Mouse (Mus musculus): ENCODE measurements around the gene Itga4. TPM values are rescaled to one million over a fixed set of nuclear protein-coding genes. Genes with fewer than 3 reads are reported as not detected.

The Itga4 gene
- polyA plus RNA-seq, 1 experiment = 1.9 TPM

DNA sequence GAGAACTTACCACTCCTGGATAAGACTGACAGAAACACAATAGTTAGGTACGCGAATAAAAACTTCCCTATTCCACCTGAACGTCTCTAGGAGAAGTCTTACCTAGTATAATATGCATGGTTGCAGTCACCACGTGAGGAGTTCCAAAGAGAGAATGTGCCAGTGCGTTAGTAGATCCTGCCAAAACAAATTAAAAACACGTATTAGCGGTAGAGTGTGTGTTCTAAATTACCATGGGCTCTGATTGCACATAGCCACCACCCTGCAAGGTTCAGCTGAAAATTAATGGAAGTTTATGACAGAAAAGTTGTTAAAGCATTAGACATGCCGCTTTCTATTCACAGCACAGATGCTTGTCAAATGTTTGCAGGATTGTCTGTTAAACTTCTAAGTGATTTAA, 87.9 kb downstream of the Itga4 start:
- H3K36me3 ChIP-seq (ENCODE audit: control insufficient read depth, insufficient read depth, low read length) = no peaks in the 10 kb centered on the region
- no peak for DNase-seq
- 71% methylated on average over 8 of the region's 8 CpGs for WGBS
- TF ChIP-seq CTCF (conservative IDR thresholded peaks at IDR 0.05; ENCODE audit: insufficient read depth, insufficient read length, low read depth, low read length) = no peak
- TF ChIP-seq POLR2A (IDR thresholded peaks at IDR 0.05; ENCODE audit: low read depth, low read length) = no peak
- no peaks in the 10 kb centered on the region for H3K4me1 ChIP-seq (ENCODE audit: control insufficient read depth, insufficient read depth, low read length)
- no peak overlapping the region for H3K27ac ChIP-seq (ENCODE audit: insufficient read depth, low read depth, low read length)
- H3K27me3 ChIP-seq (replicated peaks; ENCODE audit: control insufficient read depth, insufficient read depth, low read length) = no peaks in the 10 kb centered on the region
- no peak overlapping the region for H3K4me3 ChIP-seq (ENCODE audit: insufficient read depth, low read depth, low read length)

DNA sequence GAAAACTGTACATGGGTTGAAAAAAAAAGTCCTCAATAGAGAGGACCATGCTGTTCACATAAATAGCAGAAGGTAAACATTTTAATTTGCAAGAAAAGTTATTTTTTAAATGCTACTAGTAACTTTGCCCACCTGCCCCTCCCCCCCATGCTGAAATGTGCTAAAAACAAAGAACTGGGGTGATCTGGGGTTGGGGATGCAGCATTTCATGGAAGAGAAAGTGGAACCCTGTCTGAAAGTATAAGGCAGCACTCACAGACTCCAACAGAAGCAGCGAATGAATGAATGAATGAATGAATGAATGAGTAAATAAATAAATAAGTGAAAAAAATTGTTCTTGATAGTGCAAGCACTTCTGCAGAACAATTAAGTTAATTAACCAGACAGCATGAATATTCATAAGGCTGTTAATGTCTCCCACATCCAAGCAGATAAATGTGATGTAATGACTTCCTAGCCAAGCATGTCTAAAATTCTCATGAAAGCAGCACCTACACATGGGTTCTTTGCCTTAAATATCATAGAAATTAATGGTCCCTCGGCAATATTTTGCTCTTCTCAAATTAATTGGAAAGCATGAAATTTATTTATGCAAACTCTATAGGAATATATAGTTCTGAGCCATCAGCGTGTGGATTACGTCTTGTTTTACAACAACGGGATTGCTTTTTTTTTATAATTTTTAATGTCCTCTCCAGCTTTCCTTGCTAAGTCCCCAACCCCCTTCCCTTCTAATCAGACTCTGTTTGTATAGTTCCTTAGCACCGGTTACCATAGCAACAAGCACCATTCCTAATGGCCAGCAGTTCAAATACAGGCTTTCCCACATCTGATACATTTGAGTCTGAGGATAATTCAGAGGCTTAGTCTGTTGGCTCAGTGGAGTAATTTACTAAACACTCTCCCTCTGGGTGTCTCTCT, 96.2 kb downstream of the Itga4 start:
- H3K27ac ChIP-seq (ENCODE audit: insufficient read depth, low read depth, low read length) = no peak overlapping the region
- H3K4me3 ChIP-seq (ENCODE audit: insufficient read depth, low read depth, low read length) = no peak overlapping the region
- TF ChIP-seq CTCF (conservative IDR thresholded peaks at IDR 0.05; ENCODE audit: insufficient read depth, insufficient read length, low read depth, low read length) (no peak), POLR2A (IDR thresholded peaks at IDR 0.05; ENCODE audit: low read depth, low read length) (no peak)
- H3K27me3 ChIP-seq (replicated peaks; ENCODE audit: control insufficient read depth, insufficient read depth, low read length) = no peaks in the 10 kb centered on the region
- no peaks in the 10 kb centered on the region for H3K4me1 ChIP-seq (ENCODE audit: control insufficient read depth, insufficient read depth, low read length)
- WGBS = 82% methylated on average over 6 of the region's 6 CpGs
- H3K36me3 ChIP-seq (ENCODE audit: control insufficient read depth, insufficient read depth, low read length) = no peaks in the 10 kb centered on the region
- DNase-seq = no peak

DNA sequence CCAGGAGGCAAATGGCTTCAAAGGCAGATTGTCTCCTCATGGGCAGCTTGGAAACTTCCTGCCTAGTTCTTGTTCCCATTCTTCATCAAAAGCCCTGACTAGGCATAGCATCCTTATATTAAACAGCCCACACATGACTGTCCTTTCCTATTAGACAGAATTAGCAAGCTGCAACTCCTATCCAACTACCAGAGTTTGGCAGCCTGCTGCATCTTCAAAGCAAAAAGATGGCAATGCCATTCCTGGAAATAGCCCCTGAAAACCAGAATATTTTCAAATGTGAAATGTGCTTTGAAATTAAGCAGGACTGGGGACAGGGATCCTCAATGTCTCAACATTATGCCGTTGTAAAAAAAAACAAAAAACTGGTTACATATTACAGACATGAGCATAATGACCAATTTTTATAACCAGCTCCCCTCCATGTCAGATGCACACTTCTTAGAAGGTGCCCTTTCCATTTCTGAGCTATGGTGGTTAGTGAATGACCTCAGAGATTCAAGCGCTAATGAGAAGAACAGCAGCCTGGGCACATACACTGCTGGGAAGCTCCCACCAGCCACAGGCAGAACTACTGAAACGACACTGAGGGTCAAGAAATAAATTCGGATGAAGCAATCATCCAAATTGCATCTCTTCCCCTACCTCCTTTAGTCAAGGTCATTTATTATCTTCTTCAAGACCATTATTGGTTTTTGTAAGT, 97.0 kb downstream of the Itga4 start:
- H3K27me3 ChIP-seq (replicated peaks; ENCODE audit: control insufficient read depth, insufficient read depth, low read length) = no peaks in the 10 kb centered on the region
- TF ChIP-seq CTCF (conservative IDR thresholded peaks at IDR 0.05; ENCODE audit: insufficient read depth, insufficient read length, low read depth, low read length) = no peak
- TF ChIP-seq POLR2A (IDR thresholded peaks at IDR 0.05; ENCODE audit: low read depth, low read length) = no peak
- no peaks in the 10 kb centered on the region for H3K36me3 ChIP-seq (ENCODE audit: control insufficient read depth, insufficient read depth, low read length)
- 85% methylated on average over 4 of the region's 4 CpGs for WGBS
- H3K4me3 ChIP-seq (ENCODE audit: insufficient read depth, low read depth, low read length) = no peak overlapping the region
- H3K27ac ChIP-seq (ENCODE audit: insufficient read depth, low read depth, low read length) = no peak overlapping the region
- H3K4me1 ChIP-seq (ENCODE audit: control insufficient read depth, insufficient read depth, low read length) = no peaks in the 10 kb centered on the region
- DNase-seq = no peak

DNA sequence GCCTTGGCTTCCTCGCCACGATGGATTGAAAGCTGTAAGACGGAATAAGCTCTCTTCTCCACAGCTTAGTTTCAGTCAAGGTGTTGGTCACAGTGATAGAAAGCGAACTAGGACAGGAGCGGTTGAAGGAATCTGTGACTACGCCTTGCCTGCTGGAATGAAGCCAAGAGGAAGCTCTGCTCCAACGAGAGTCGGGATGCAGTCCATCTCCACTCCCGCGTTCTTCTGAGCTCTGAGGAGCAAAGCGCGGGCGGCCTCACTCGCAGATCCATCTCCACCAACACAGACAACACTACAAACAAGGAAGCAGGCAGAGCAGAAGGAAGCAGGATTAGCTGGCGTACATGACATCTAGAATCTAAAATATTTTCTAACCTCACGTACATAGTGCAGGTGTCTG, 99.5 kb downstream of the Itga4 start:
- WGBS = 86% methylated on average over 16 of the region's 16 CpGs
- no peak for TF ChIP-seq CTCF (conservative IDR thresholded peaks at IDR 0.05; ENCODE audit: insufficient read depth, insufficient read length, low read depth, low read length)
- TF ChIP-seq POLR2A (IDR thresholded peaks at IDR 0.05; ENCODE audit: low read depth, low read length) = no peak
- DNase-seq = no peak
- H3K36me3 ChIP-seq (ENCODE audit: control insufficient read depth, insufficient read depth, low read length) = no peaks in the 10 kb centered on the region
- H3K4me3 ChIP-seq (ENCODE audit: insufficient read depth, low read depth, low read length) = no peak overlapping the region
- H3K27me3 ChIP-seq (replicated peaks; ENCODE audit: control insufficient read depth, insufficient read depth, low read length) = no peaks in the 10 kb centered on the region
- no peaks in the 10 kb centered on the region for H3K4me1 ChIP-seq (ENCODE audit: control insufficient read depth, insufficient read depth, low read length)
- H3K27ac ChIP-seq (ENCODE audit: insufficient read depth, low read depth, low read length) = no peak overlapping the region

DNA sequence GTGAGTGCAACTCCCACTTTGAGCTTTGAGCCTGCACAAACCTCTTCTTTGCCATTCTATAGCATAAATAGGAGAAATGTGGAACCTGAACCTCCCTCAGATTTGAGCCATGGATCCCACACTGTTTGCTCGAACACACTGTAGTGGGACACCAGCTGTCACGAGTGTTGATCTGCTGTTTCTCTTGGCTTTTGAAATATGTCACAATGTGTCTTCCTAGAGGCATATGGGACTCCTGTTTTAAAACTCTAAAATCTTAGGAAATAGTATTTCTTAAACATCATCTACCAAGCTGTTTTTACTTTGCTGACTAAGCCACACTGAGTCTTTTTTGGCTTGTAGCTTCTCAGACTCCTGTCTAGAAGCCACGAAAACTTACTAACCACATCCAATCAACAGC, 102.6 kb downstream of the Itga4 start:
- TF ChIP-seq CTCF (conservative IDR thresholded peaks at IDR 0.05; ENCODE audit: insufficient read depth, insufficient read length, low read depth, low read length) (no peak), POLR2A (IDR thresholded peaks at IDR 0.05; ENCODE audit: low read depth, low read length) (no peak)
- H3K4me1 ChIP-seq (ENCODE audit: control insufficient read depth, insufficient read depth, low read length) = no peaks in the 10 kb centered on the region
- no peaks in the 10 kb centered on the region for H3K36me3 ChIP-seq (ENCODE audit: control insufficient read depth, insufficient read depth, low read length)
- H3K27ac ChIP-seq (ENCODE audit: insufficient read depth, low read depth, low read length) = no peak overlapping the region
- WGBS = 89% methylated on average over 3 of the region's 3 CpGs
- DNase-seq = no peak
- no peak overlapping the region for H3K4me3 ChIP-seq (ENCODE audit: insufficient read depth, low read depth, low read length)
- H3K27me3 ChIP-seq (replicated peaks; ENCODE audit: control insufficient read depth, insufficient read depth, low read length) = no peaks in the 10 kb centered on the region

DNA sequence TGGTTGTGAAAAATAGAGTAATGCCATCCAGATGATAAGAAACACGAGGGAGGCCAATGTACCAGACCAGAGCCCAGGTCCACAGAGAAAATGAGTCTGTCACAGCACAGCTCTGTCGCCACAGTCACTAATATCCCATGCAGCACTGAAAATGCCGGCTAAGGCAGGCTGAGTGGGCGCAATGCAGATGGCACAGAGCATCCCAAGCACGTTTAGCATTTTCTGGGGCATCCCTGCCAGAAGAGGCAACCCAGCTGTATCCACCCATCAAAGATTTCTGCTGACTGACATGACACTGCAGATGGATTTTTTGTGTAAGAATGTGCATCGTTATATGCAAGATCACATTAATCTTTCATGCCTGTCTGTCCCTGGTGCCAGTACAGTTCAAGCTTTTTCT, 106.8 kb downstream of the Itga4 start:
- WGBS = 77% methylated on average over 6 of the region's 6 CpGs
- H3K4me3 ChIP-seq (ENCODE audit: insufficient read depth, low read depth, low read length) = no peak overlapping the region
- DNase-seq = no peak
- H3K27ac ChIP-seq (ENCODE audit: insufficient read depth, low read depth, low read length) = no peak overlapping the region
- H3K36me3 ChIP-seq (ENCODE audit: control insufficient read depth, insufficient read depth, low read length) = no peaks in the 10 kb centered on the region
- no peaks in the 10 kb centered on the region for H3K4me1 ChIP-seq (ENCODE audit: control insufficient read depth, insufficient read depth, low read length)
- no peaks in the 10 kb centered on the region for H3K27me3 ChIP-seq (replicated peaks; ENCODE audit: control insufficient read depth, insufficient read depth, low read length)
- TF ChIP-seq CTCF (conservative IDR thresholded peaks at IDR 0.05; ENCODE audit: insufficient read depth, insufficient read length, low read depth, low read length) (no peak), POLR2A (IDR thresholded peaks at IDR 0.05; ENCODE audit: low read depth, low read length) (no peak)

DNA sequence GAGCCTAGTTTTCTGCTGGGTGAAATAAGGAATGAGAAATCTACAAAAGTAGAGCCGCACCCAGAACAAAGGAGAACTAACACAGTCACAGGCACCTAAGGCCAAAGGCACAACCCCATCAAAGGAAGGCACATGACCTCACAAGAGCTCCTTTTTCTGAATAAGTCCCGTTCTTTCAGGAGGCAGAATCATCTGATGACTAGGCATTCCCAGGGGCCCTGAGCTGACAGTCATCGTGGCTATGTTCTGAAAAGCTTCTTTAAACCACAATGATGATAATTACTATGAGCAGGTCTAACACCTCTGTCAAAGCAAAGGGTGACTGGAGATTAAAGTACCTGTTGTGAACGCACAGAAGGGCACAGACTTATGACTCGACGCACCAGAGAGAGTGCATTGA, 108.7 kb downstream of the Itga4 start:
- 77% methylated on average over 6 of the region's 6 CpGs for WGBS
- H3K27ac ChIP-seq (ENCODE audit: insufficient read depth, low read depth, low read length) = no peak overlapping the region
- H3K36me3 ChIP-seq (ENCODE audit: control insufficient read depth, insufficient read depth, low read length) = no peaks in the 10 kb centered on the region
- no peaks in the 10 kb centered on the region for H3K27me3 ChIP-seq (replicated peaks; ENCODE audit: control insufficient read depth, insufficient read depth, low read length)
- no peak for DNase-seq
- no peaks in the 10 kb centered on the region for H3K4me1 ChIP-seq (ENCODE audit: control insufficient read depth, insufficient read depth, low read length)
- H3K4me3 ChIP-seq (ENCODE audit: insufficient read depth, low read depth, low read length) = no peak overlapping the region
- TF ChIP-seq CTCF (conservative IDR thresholded peaks at IDR 0.05; ENCODE audit: insufficient read depth, insufficient read length, low read depth, low read length) (no peak), POLR2A (IDR thresholded peaks at IDR 0.05; ENCODE audit: low read depth, low read length) (no peak)

Data from kidney, adult 2 months (tissue).